Mouse (Mus musculus) lung, postnatal 0 days (tissue): ENCODE data around the gene Lca5. TPM values are rescaled to one million over a fixed set of nuclear protein-coding genes. Genes with fewer than 3 reads are reported as not detected.
A peak's percentile ranks its signal among the peaks of the same experiment; 100 is the strongest.

Experiments used
- ATAC-seq: fragments of 200-750 bp; cut with Nextera tagmentation; 2 replicates; pipeline ENCODE4 v1.8.0; 2017; ENCODE audit warnings: moderate library complexity
- DNase-seq: peaks from one replicate; pipeline ENCODE4 v3.0.0-alpha.2; 2016; ENCODE audit warnings: low spot score
- H3K27ac ChIP-seq: fragments of 300-500 bp; sonication (generic); 2 replicates; pipeline ENCODE4 v1.5.1; 2014; ENCODE audit warnings: antibody characterized with exemption, mild to moderate bottlenecking, low read length, mixed read lengths
- H3K27me3 ChIP-seq: fragments of 300-500 bp; sonication (generic); replicated peaks from 2 replicates; pipeline ENCODE4 v1.6.1; 2014; ENCODE audit warnings: low read length, mixed read lengths; ENCODE audit not compliant: insufficient read depth
- H3K36me3 ChIP-seq: fragments of 300-500 bp; sonication (generic); 2 replicates; pipeline ENCODE4 v1.6.1; 2014; ENCODE audit warnings: low read length, mixed read lengths; ENCODE audit not compliant: insufficient read depth
- H3K4me1 ChIP-seq: fragments of 300-500 bp; sonication (generic); 2 replicates; pipeline ENCODE4 v1.6.1; 2014; ENCODE audit warnings: antibody characterized with exemption, low read depth, low read length, mixed read lengths; ENCODE audit not compliant: insufficient read depth
- H3K4me2 ChIP-seq: fragments of 300-500 bp; sonication (generic); replicated peaks from 2 replicates; pipeline ENCODE4 v1.6.1; 2014; ENCODE audit warnings: low read depth, mild to moderate bottlenecking, low read length, moderate library complexity, mixed read lengths
- H3K4me3 ChIP-seq: fragments of 300-500 bp; sonication (generic); 2 replicates; pipeline ENCODE4 v1.5.1; 2014; ENCODE audit warnings: low read depth, low read length
- H3K9ac ChIP-seq: fragments of 300-500 bp; sonication (generic); replicated peaks from 2 replicates; pipeline ENCODE4 v1.6.1; 2014; ENCODE audit warnings: low read depth, mild to moderate bottlenecking
- H3K9me3 ChIP-seq: fragments of 300-500 bp; sonication (generic); 2 replicates; pipeline ENCODE4 v1.6.1; 2016; ENCODE audit warnings: low read length, mixed read lengths
- CTCF ChIP-seq: IDR thresholded peaks from 2 replicates; pipeline ENCODE4 v1.5.1; 2016; ENCODE audit warnings: antibody characterized with exemption, mild to moderate bottlenecking
- EP300 ChIP-seq: IDR thresholded peaks from 2 replicates; pipeline ENCODE4 v1.6.1; 2016; ENCODE audit warnings: antibody characterized with exemption, mild to moderate bottlenecking, control low read depth
- WGBS: fragments of 180-500 bp; shearing (Covaris S2); extraction: QIAGEN DNeasy Blood & Tissue Kit; methylation state at CpG from one replicate; pipeline ENCODE4 v1.1.7; 2014; 5-methylcytosine and 5-hydroxymethylcytosine counted together
- polyA plus RNA-seq: library from polyadenylated mRNA; unstranded; fragments of >200 nt; fragmentation: Nextera tagmentation; extraction: Ambion mirVana; gene quantifications from 2 replicates; pipeline ENCODE4 v1.2.1, GENCODE M21; 2015

The Lca5 gene
- polyA plus RNA-seq, 1 experiment from 2014 or later, result 7.9 TPM

- ATAC-seq, result no peak
- peak; percentile 15 for DNase-seq
- Histone ChIP-seq H3K9me3 (no peaks in the 10 kb centered on the region), H3K36me3 (no peaks in the 10 kb centered on the region), H3K4me1 (no peaks in the 10 kb centered on the region), H3K27ac (no peak overlapping the region), H3K4me2 (no peak overlapping the region), H3K9ac (no peak overlapping the region), H3K4me3 (no peak overlapping the region), H3K27me3 (no peaks in the 10 kb centered on the region)
- 66% methylated on average over 7 of the region's 7 CpGs for WGBS
- TF ChIP-seq EP300 (no peak), CTCF (peak; percentile 65)
Observed at GRCm38 (mm10) chr9:83433661-83434060, 7.3 kb downstream of the Lca5 start.

- Histone ChIP-seq H3K4me3 (no peak overlapping the region), H3K9ac (no peak overlapping the region), H3K36me3 (no peaks in the 10 kb centered on the region), H3K27ac (no peak overlapping the region), H3K27me3 (no peaks in the 10 kb centered on the region), H3K4me2 (no peak overlapping the region), H3K9me3 (no peaks in the 10 kb centered on the region), H3K4me1 (no peaks in the 10 kb centered on the region)
- TF ChIP-seq CTCF (no peak), EP300 (no peak)
- DNase-seq (no peak), ATAC-seq (no peak)
- WGBS, result 75% methylated on average over 4 of the region's 4 CpGs
Observed at GRCm38 (mm10) chr9:83427926-83428325, 13.0 kb downstream of the Lca5 start.

GRCm38 (mm10) chr9:83418965-83419364 is 22.0 kb downstream of the Lca5 start:
- Histone ChIP-seq H3K9ac (no peak overlapping the region), H3K4me3 (no peak overlapping the region), H3K36me3 (0 out of 2 replicates have a peak, but pooled peaks cover 3% of the 10 kb centered on the region), H3K4me2 (no peak overlapping the region), H3K4me1 (no peaks in the 10 kb centered on the region), H3K27me3 (no peaks in the 10 kb centered on the region), H3K27ac (no peak overlapping the region), H3K9me3 (no peaks in the 10 kb centered on the region)
- WGBS, result 75% methylated on average over 5 of the region's 5 CpGs
- DNase-seq, result no peak
- no peak for ATAC-seq
- TF ChIP-seq CTCF (no peak), EP300 (no peak)

- no peak overlapping the region for H3K4me2 ChIP-seq
- 73% methylated on average over 10 of the region's 10 CpGs for WGBS
- no peak overlapping the region for H3K4me3 ChIP-seq
- no peaks in the 10 kb centered on the region for H3K9me3 ChIP-seq
- H3K36me3 ChIP-seq, result no peaks in the 10 kb centered on the region
- TF ChIP-seq EP300 (no peak), CTCF (peak; percentile 66)
- no peak overlapping the region for H3K27ac ChIP-seq
- no peaks in the 10 kb centered on the region for H3K27me3 ChIP-seq
- no peaks in the 10 kb centered on the region for H3K4me1 ChIP-seq
- no peak for ATAC-seq
- no peak overlapping the region for H3K9ac ChIP-seq
- DNase-seq, result peak; percentile 35
Observed at GRCm38 (mm10) chr9:83413046-83413445, 27.9 kb downstream of the Lca5 start.

- Histone ChIP-seq H3K4me3 (no peak overlapping the region), H3K36me3 (no peaks in the 10 kb centered on the region), H3K9me3 (no peaks in the 10 kb centered on the region), H3K4me1 (no peaks in the 10 kb centered on the region), H3K4me2 (no peak overlapping the region), H3K27me3 (no peaks in the 10 kb centered on the region), H3K9ac (no peak overlapping the region), H3K27ac (no peak overlapping the region)
- 36% methylated on average over 7 of the region's 7 CpGs for WGBS
- TF ChIP-seq EP300 (no peak), CTCF (no peak)
- peak; percentile 84 for ATAC-seq
- peak; percentile 36 for DNase-seq
Observed at GRCm38 (mm10) chr9:83405150-83405549, 35.8 kb downstream of the Lca5 start.

GRCm38 (mm10) chr9:83400783-83401182 is 40.1 kb downstream of the Lca5 start:
- DNase-seq (peak; percentile 4), ATAC-seq (no peak)
- Histone ChIP-seq H3K4me3 (no peak overlapping the region), H3K4me1 (no peaks in the 10 kb centered on the region), H3K9ac (no peak overlapping the region), H3K27ac (no peak overlapping the region), H3K4me2 (no peak overlapping the region), H3K36me3 (no peaks in the 10 kb centered on the region), H3K9me3 (no peaks in the 10 kb centered on the region), H3K27me3 (no peaks in the 10 kb centered on the region)
- 43% methylated on average over 3 of the region's 3 CpGs for WGBS
- TF ChIP-seq CTCF, result no peak
- no peak for TF ChIP-seq EP300

GRCm38 (mm10) chr9:83399414-83399813 is 41.5 kb downstream of the Lca5 start:
- H3K4me2 ChIP-seq, result no peak overlapping the region
- H3K9me3 ChIP-seq, result no peaks in the 10 kb centered on the region
- ATAC-seq (no peak), DNase-seq (no peak)
- WGBS, result 95% methylated on average over 7 of the region's 7 CpGs
- H3K27ac ChIP-seq, result no peak overlapping the region
- H3K36me3 ChIP-seq, result no peaks in the 10 kb centered on the region
- no peaks in the 10 kb centered on the region for H3K4me1 ChIP-seq
- H3K27me3 ChIP-seq, result no peaks in the 10 kb centered on the region
- TF ChIP-seq CTCF, result no peak
- TF ChIP-seq EP300, result no peak
- no peak overlapping the region for H3K9ac ChIP-seq
- no peak overlapping the region for H3K4me3 ChIP-seq
